Mouse (Mus musculus) liver, adult 2 months (tissue): Measurements from ENCODE around the gene Sfrp2.

Experiments used
- CTCF ChIP-seq: fragments of 200-500 bp; IDR thresholded peaks from 2 replicates; pipeline ENCODE4 v1.5.1; 2011; ENCODE audit warnings: low read depth, low read length, control low read depth
- POLR2A ChIP-seq: fragments of 200-500 bp; IDR thresholded peaks from 2 replicates; pipeline ENCODE4 v1.6.1; 2011; ENCODE audit warnings: low read length, control low read depth; ENCODE audit not compliant: insufficient read depth; ENCODE audit errors: extremely low read depth

DNA sequence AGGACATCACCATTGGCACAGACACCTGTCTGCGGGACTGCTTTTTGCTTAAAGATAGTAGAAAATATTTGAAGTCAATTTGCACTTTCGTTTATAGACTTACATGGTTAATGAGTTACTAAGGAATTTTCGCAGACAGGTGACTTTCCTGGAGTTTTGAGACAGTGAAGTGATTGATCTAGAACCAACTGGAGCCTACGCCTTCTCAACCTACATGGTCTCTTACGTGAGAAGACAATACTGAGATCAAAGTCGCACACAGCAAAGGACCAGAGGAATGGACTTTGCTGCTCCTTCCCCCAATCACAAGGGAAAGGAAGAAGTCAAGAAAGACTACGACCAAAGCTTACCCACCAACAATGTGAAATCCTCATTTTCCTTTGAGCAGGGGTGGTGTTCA is 33.4 kb downstream of the Sfrp2 start:
- TF ChIP-seq POLR2A, result no peak
- TF ChIP-seq CTCF, result no peak
